Mouse (Mus musculus) adrenal gland (tissue): ENCODE results near the gene Car3.

Experiments used
- intact Hi-C: fragments of 180-260 bp; cut with DNase I; formaldehyde crosslinking; loops from one replicate; pipeline ENCODE4 v1.15.1; 2025

The Car3 gene

DNA sequence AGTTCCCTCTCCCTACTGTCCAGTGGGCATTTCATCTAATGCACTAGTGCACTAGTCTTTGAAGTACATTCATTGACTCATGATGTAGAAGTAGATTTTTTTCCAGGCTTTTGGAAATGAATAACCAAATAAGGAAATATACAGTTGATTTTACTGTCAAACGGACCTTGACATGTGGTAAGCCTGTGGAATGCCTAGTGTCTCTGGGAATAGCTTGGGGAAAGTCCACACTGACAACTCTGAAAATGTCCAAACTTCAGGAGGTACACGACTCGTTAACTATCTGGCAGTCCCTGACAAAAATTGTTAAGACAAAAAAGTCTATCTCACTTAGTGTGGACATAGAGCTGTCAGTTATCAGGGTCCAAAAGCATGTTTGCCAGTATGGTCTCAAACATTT lies 40.9 kb downstream of the Car3 start:
- intact Hi-C loops = no loop called here

DNA sequence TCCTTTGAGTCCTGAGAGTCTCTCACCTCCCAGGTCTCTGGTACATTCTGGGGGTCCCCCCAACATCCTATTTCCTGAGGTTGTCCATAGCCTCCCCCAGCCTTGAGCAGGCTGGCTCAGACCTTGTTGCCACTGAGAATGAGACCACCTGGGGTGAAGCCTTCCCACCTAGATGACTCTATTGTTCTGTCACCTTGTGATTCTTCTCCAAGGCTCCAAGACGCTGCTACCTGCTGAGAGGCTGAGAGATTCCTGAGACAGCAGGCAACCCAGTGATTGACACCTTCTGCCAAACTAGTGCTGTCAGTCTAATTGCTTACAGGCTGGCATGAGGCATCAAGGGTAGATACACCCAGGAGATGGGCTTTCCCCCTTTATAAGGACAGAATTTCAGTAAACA lies 44.0 kb downstream of the Car3 start:
- intact Hi-C loops = no loop called here

DNA sequence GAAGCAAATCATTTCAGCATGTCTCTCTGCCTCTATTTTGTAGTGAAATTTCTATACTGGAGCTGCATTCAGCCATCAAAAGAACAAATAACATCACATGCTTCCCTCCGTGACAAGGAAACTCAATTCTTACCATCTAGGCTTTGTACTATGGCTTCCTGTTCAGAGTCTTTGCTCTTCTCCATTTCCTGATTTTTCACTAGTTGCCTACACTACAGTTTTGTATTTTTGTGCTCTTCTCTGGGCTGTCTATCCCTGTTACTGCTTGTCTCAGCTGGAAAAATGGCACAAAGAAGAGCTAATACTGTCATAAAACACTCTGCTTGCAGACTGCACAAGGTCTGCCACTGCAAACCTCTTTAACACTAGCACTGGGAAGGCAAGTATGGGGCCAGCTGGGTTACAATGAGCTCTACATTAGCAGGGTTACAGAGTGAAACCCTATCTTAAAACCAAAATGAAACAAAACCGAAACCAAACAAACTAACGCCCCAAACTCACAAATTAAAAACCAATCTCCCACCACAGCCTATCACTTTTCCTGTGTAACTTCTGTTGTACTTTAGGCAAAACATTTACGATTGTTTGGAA lies 48.8 kb downstream of the Car3 start:
- intact Hi-C loops = no loop called here

DNA sequence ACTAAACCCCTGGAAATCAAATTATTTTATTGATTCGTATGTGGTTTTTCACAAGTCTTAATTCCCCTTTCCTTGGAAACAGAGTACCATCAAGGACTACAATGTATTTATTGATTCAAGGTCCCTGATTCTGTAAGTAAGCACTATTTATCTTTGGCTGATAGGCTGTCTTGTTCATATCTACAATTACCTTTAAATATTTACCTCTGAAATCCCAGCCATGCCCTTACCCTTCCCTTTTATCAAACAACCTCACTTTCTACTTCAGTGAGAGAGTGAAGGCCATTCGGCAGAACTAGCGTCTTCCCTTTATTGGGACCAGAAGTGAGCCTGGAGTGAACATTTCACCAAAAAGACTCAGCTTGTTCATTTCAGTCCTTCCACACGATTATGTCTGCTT lies 50.5 kb downstream of the Car3 start:
- intact Hi-C loops = no loop called here

DNA sequence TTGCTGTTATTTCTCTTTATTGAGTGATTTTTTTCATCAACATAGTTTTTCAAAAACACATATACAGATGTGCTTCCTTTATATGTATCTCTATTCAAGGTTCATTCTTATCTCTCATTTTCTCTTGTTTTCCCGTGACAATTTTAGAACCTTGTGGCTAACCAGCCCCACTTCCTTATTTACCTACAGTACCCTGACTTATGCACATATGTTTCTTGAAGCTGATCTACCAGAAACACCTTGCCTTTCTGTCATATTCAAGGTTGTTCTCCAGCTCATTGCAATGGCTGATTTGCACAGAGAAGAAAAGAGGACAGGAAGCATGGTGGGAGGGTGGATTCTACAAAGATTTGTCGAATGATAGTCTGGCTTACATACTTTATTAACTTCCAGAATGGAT lies 52.0 kb downstream of the Car3 start:
- intact Hi-C loops = no loop called here

DNA sequence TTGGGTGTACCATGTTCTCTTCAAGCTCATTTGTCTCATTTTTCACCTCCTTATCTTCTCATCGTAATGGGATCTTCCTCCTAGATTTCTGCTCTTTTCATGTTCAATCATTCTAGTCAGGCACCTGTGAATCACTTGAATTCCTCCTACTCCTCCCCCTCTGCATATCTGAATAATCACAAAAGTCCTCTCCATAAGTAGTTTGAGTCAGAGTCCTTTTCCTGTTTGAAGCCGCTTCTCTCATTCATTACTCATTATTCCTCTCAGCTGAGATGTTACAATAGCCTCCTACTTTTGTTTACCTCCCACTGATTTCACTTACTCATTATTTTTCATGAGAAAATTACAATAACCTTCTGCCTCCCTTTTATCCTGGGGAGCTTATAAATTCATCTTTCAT lies 53.9 kb downstream of the Car3 start:
- intact Hi-C loops = no loop called here
